Mouse (Mus musculus) C3H10T1/2 (cell line): ENCODE results near the gene Actr8. TPM values are rescaled to one million over a fixed set of nuclear protein-coding genes. Genes with fewer than 3 reads are reported as not detected.

ENCODE experiments used
- polyA plus RNA-seq, 2 experiments: library from polyadenylated mRNA; unstranded; fragments of >200 nt; fragmentation: generic; extraction: Trizol; gene quantifications; one replicate each; pipeline ENCODE4 v1.2.1; 2012; ENCODE audit warnings: missing spikeins in 2 of 2

Gene Actr8
- 10 to 100 TPM in 1 of 2 experiments, 1 to 10 TPM in 1; 6.2 to 23.4 TPM for polyA plus RNA-seq

GRCm38 (mm10) chr14:29978254-29979204 lies at the start of gene Actr8:
TSS of gene Actr8 (plus strand) at chr14:29978337.

DNA sequence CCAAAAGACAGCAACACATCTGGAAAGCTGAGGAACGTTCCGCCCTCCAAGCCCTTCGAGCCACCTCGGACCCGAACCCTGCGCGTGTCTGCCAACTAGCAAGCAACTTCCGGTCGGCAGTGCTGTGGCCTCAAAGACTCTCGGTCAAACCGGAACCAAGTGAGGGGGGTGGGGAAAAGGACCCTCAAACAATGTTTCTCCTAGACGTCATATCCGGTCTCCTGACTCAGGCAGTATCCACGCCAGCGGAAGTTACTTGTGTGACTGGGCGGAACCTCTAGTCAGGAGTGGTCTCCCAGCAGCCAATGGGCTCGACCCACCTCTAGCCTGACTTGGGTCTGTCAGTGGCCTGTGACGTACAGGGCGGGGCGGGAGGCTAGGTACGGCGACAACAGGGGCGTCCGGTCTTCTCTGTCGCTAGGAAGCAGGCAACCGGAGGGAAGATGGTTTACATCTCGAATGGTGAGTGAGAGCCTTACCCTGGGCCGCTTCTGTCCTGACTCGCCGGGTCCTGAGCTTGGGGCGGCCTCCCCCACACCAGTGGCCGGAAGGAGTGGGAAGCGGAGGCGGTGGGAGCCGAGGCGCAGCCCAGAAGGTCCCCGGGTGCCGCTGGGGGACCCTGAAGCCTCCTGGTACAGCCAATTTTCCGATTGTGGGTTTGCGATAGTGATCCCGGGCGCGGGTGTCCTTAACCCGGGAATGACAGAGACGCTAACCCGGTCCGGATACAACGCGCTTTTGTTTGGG lies 9.9 kb upstream of the Actr8 start, which contains the start of gene Selenok:
Gene Selenok, plus strand, starts transcription at position 234 of the 747 bp plus-strand sequence.

GRCm38 (mm10) chr14:30008733-30009575 lies 30.8 kb downstream of the Actr8 start, which contains the start of the genes Il17rb and Chdh:
TSS of gene Il17rb (minus strand) at chr14:30008896.
TSS of gene Chdh (plus strand) at chr14:30009023.

Other genes with a start within 250 kb of the Actr8 start
- gene Selenok, start 10.0 kb upstream of the Actr8 start, polyA plus RNA-seq, result 100 to 1,000 TPM in 1 of 2 experiments, 10 to 100 TPM in 1; 18.5 to 134 TPM
- gene Il17rb, start 30.6 kb downstream of the Actr8 start, polyA plus RNA-seq, result under 1 TPM in 1 of 2 experiments, not detected in 1; 0.19 TPM
- under 1 TPM in 1 of 2 experiments, not detected in 1; 0.09 TPM for gene Chdh, start 30.7 kb downstream of the Actr8 start, polyA plus RNA-seq